22 mouse cellular contexts compared by ENCODE assay signal in genomic region chr2:90070065-90070464, GRCm38 (mm10). TPM values are rescaled to one million over a fixed set of nuclear protein-coding genes. Genes with fewer than 3 reads are reported as not detected.
"Had no signal": no experiment of that assay in that cellular context is flagged by ENCODE, and none has a peak within 500 bp of the region (broad histone marks: within the 10 kb centered on the region; RNA-seq: fewer than 3 reads in every experiment).

No protein-coding gene starts in this region.

- DNase-seq: lung, adult 18-20 months; lung, embryonic 14.5 days; lung, postnatal 10 days; lung, postnatal 36 days; right cerebral cortex, postnatal 14 days; thymus, adult 2 months; thymus, postnatal 25 days; thymus, postnatal 4 days had no signal

RNA-seq across cellular contexts. Expression of gene Olfr140, which starts 6.7 kb away (rescaled TPM):
- polyA plus RNA-seq: liver, embryonic 16.5 days; lung, embryonic 14.5 days; lung, embryonic 16.5 days; macrophage; midbrain, embryonic 11.5 days; midbrain, embryonic 13.5 days; midbrain, embryonic 15.5 days; midbrain, postnatal 0 days; neural tube, embryonic 12.5 days; neural tube, embryonic 14.5 days; spleen, adult 2 months; stomach, embryonic 15.5 days; stomach, postnatal 0 days; testis, adult 2 months; thymus, adult 2 months; urinary bladder, adult 2 months had no signal

RNA-seq across cellular contexts. Expression of gene Olfr1265, which starts 34.9 kb away (rescaled TPM):
- polyA plus RNA-seq: liver, embryonic 16.5 days; lung, embryonic 14.5 days; lung, embryonic 16.5 days; macrophage; midbrain, embryonic 11.5 days; midbrain, embryonic 13.5 days; midbrain, embryonic 15.5 days; midbrain, postnatal 0 days; neural tube, embryonic 12.5 days; neural tube, embryonic 14.5 days; spleen, adult 2 months; stomach, embryonic 15.5 days; stomach, postnatal 0 days; testis, adult 2 months; thymus, adult 2 months; urinary bladder, adult 2 months had no signal

RNA-seq across cellular contexts. Expression of gene Olfr1264, which starts 44.7 kb away (rescaled TPM):
- polyA plus RNA-seq: liver, embryonic 16.5 days; lung, embryonic 14.5 days; lung, embryonic 16.5 days; macrophage; midbrain, embryonic 11.5 days; midbrain, embryonic 13.5 days; midbrain, embryonic 15.5 days; midbrain, postnatal 0 days; neural tube, embryonic 12.5 days; neural tube, embryonic 14.5 days; spleen, adult 2 months; stomach, embryonic 15.5 days; stomach, postnatal 0 days; testis, adult 2 months; thymus, adult 2 months; urinary bladder, adult 2 months had no signal

RNA-seq across cellular contexts. Expression of gene Olfr1269, which starts 51.1 kb away (rescaled TPM):
- polyA plus RNA-seq: liver, embryonic 16.5 days; lung, embryonic 14.5 days; lung, embryonic 16.5 days; macrophage; midbrain, embryonic 11.5 days; midbrain, embryonic 13.5 days; midbrain, embryonic 15.5 days; midbrain, postnatal 0 days; neural tube, embryonic 12.5 days; neural tube, embryonic 14.5 days; spleen, adult 2 months; stomach, embryonic 15.5 days; stomach, postnatal 0 days; testis, adult 2 months; thymus, adult 2 months; urinary bladder, adult 2 months had no signal

RNA-seq across cellular contexts. Expression of gene Olfr1263, which starts 58.1 kb away (rescaled TPM):
- polyA plus RNA-seq: liver, embryonic 16.5 days; lung, embryonic 14.5 days; lung, embryonic 16.5 days; macrophage; midbrain, embryonic 11.5 days; midbrain, embryonic 13.5 days; midbrain, embryonic 15.5 days; midbrain, postnatal 0 days; neural tube, embryonic 12.5 days; neural tube, embryonic 14.5 days; spleen, adult 2 months; stomach, embryonic 15.5 days; stomach, postnatal 0 days; testis, adult 2 months; thymus, adult 2 months; urinary bladder, adult 2 months had no signal
